Mouse (Mus musculus): ENCODE results near the gene Mrps21.
"Not testable (repeated sequence)": the region's sequence is repeated elsewhere in the genome, so short reads cannot be mapped to it uniquely, and the experiment has no call there.

Gene Mrps21

DNA sequence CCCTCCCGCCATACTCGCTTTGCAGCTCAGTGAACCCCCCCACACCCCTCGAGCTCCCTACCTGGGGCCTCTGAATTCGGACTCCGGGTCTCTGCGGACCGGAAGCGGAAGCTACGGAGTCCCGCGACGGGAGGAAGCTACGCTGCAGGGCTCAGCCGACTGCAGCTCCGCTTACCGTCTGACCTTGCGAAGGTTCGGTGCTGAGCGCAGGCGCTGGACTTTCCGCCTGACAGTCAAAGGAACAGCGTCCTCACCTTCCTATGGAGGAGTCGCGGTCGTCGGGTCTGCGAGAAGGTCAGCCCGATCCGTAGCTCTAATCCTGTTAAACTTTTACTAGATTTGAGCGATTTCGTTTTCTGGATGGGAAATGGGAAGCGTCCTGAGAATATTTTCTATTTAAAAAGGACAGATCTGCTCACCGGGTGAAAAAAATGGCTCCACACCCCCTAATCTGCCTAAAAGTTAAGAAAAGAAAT lies at the start of gene Mrps21:
Gene Mrps21, minus strand, starts transcription at position 128 of the 476 bp plus-strand sequence.
- DNase-seq (ENCODE audit: low read depth, low spot score) = peak; percentile 89

DNA sequence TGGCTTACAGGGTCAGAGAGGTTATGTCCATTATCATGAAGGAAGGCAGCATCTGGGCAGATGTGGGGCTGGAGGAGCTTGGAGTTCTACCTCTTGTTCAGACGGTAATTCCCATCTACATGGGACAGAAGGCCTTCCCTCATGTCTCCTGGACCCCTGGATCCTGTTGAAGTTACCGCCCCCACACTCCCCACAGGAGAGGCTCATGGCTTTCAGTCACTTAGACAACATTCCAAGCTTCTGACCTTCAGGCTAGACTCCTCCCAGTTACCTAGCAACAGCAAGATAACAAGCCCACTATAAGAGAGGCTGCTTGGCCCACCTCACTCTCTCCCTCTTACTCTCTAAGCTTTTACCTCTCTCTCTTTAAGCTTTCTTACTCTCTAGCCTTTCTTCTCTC lies 49.2 kb upstream of the Mrps21 start:
- DNase-seq (ENCODE audit: low read depth, low spot score) = not testable (repeated sequence)

DNA sequence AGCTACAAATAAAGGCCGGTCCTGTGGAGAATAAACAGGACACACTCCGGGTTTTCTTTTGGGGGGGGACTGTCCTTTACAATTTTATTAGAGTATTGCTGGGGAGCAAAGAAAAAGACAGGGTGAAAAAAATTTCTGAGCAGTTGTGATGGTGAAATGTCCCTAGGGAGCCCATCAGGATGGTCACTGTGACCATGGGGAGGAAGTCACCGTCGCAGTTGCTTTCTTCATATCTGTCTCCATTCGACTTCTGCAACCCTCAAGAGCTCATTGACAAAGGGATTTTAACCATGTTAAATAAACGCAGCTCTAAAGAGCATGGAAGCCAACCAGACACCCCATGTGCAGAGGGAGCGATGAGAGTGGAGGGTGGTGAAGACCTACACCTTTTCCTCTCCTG lies 45.4 kb upstream of the Mrps21 start:
- no peak for DNase-seq (ENCODE audit: low read depth, low spot score)

- no peak for DNase-seq (ENCODE audit: low read depth, low spot score)
These were observed 43.4 kb upstream of the Mrps21 start for GRCm38 (mm10) chr3:95914706-95915105.

- no peak for DNase-seq (ENCODE audit: low read depth, low spot score)
These were observed 36.3 kb upstream of the Mrps21 start for GRCm38 (mm10) chr3:95907613-95908012.

GRCm38 (mm10) chr3:95906860-95907259 lies 35.5 kb upstream of the Mrps21 start:
- DNase-seq (ENCODE audit: low read depth, low spot score) = peak; percentile 77

- DNase-seq (ENCODE audit: low read depth, low spot score) = peak; percentile 66
These were observed 34.7 kb upstream of the Mrps21 start for GRCm38 (mm10) chr3:95905940-95906492.

- peak; percentile 76 for DNase-seq (ENCODE audit: low read depth, low spot score)
These were observed 34.0 kb upstream of the Mrps21 start for GRCm38 (mm10) chr3:95905146-95905939.

DNA sequence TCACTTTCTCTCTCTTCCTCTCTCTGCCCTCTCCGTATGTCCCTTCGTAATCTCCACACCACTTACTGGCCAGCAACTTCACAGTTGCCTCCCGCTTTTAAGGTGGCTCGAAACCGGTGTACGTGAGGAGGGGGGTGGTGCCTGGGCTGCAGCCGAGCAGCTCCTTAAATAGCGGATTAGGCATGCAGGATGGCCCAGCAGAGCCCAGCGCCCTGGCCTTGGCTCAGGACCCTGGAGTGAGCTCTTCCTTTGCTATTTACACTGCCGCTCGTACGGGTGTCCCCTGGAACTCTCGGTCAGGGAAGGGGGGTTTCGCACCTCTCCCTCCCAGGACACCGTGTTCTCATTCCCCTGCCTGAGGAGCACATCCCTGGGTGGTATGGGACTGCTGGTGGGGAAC lies 33.2 kb upstream of the Mrps21 start, which contains the start of gene Car14:
Gene Car14, minus strand, starts transcription at position 124 of the 400 bp plus-strand sequence.
- peak; percentile 49 for DNase-seq (ENCODE audit: low read depth, low spot score)

- peak; percentile 39 for DNase-seq (ENCODE audit: low read depth, low spot score)
These were observed 32.6 kb upstream of the Mrps21 start for GRCm38 (mm10) chr3:95903753-95904502.

DNA sequence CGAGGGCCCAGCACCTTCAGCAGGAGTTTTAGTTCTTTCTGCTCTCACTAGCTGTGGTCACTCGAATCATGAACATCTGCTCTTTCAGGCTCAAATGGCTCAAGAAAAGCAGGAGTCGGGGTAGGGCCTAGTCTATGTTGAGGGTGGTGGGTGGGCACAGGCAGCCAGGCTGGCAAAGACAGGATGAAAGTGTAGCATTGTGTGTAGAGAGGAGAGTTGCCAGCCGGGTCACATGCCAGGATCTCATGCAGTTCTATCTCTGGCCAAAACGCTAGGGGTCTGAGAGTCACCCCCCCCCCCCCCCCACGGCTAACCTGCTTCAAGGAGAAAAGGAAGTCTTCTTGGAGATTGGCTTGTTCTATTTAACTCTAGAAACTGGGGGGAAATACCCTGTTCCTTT lies 31.3 kb upstream of the Mrps21 start:
- DNase-seq (ENCODE audit: low read depth, low spot score) = no peak

GRCm38 (mm10) chr3:95902373-95902625 lies 31.0 kb upstream of the Mrps21 start:
- DNase-seq (ENCODE audit: low read depth, low spot score) = no peak

DNA sequence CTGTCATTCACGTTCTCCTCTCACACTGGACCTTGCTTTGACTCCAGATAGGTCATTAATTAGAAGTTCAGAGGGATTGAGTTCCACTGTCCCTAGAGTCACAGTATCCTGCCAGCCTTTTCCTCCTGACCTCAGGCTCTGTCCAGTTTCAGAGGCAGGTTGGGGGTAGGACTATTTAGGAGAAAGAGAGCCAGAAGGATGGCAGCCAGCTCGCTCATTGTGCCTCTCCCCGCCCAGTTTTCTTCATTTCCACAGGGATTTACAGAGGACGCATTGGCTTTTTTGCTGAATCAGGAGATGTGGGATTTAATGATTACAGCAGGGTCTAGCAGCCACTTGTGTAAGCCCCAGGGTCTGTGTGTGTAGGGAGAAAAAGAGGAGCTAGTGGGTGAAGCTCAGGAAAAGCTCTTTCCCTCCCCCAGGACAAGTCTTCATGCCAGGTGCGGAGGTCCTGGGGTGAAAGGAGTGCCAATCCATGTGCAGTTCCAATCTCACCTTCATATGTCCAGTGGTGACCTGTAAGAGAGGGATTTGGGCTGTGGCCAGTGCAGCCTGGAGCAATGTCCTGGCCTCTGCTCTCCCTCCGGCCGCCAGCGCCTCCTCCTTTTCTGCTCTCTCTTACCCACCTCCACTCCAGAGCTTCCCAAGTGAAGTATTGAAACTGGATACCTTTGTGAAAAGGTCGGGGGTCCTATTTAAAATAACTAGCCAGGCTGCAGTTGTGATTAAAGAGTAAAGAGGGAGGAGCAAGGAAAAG lies 30.5 kb upstream of the Mrps21 start:
- no peak for DNase-seq (ENCODE audit: low read depth, low spot score)

- no peak for DNase-seq (ENCODE audit: low read depth, low spot score)
These were observed 28.6 kb upstream of the Mrps21 start for GRCm38 (mm10) chr3:95899800-95900524.

- DNase-seq (ENCODE audit: low read depth, low spot score) = not testable (repeated sequence)
These were observed 24.2 kb upstream of the Mrps21 start for GRCm38 (mm10) chr3:95895501-95895900.

GRCm38 (mm10) chr3:95894317-95895160 lies 23.2 kb upstream of the Mrps21 start:
- DNase-seq (ENCODE audit: low read depth, low spot score) = no peak

GRCm38 (mm10) chr3:95893606-95894316 lies 22.4 kb upstream of the Mrps21 start, which contains the start of gene Aph1a:
Gene Aph1a, plus strand, starts transcription at chr3:95893969.
- peak; percentile 96 for DNase-seq (ENCODE audit: low read depth, low spot score)

GRCm38 (mm10) chr3:95893126-95893525 lies 21.8 kb upstream of the Mrps21 start:
- DNase-seq (ENCODE audit: low read depth, low spot score) = no peak
